Mouse (Mus musculus) MEL (cell line): ENCODE data around the gene Gm20708. TPM values are rescaled to one million over a fixed set of nuclear protein-coding genes. Genes with fewer than 3 reads are reported as not detected.

Experiments
- DNase-seq: peaks from one replicate; pipeline ENCODE4 v3.0.0; 2011; ENCODE audit warnings: low read depth, low spot score
- H3K27ac ChIP-seq: 2 replicates; pipeline ENCODE4 v1.5.1; 2012; ENCODE audit warnings: low read depth, mild to moderate bottlenecking, control low read depth, low read length, moderate library complexity; ENCODE audit not compliant: control insufficient read depth
- H3K27me3 ChIP-seq, 2 experiments: fragments of 150-350 bp in 1 of 2; sonication (generic) in 1 of 2; 2 replicates each; pipeline ENCODE4 v1.6.1; 2012; ENCODE audit warnings: low read length in 2 of 2, mild to moderate bottlenecking in 2 of 2, improper control_type of control experiment in 1 of 2, moderate library complexity in 1 of 2; ENCODE audit not compliant: insufficient read depth in 2 of 2, control insufficient read depth in 1 of 2
- H3K36me3 ChIP-seq, 2 experiments: 2 replicates each; pipeline ENCODE4 v1.6.1; 2012 to 2014; ENCODE audit warnings: low read length in 2 of 2, improper control_type of control experiment in 1 of 2, inconsistent platforms in 1 of 2, mild to moderate bottlenecking in 1 of 2; ENCODE audit not compliant: insufficient read depth in 2 of 2, control insufficient read depth in 1 of 2
- H3K4me1 ChIP-seq, 2 experiments: fragments of 150-350 bp in 1 of 2; sonication (generic) in 1 of 2; 2 replicates each; pipeline ENCODE4 v1.6.1; 2012; ENCODE audit warnings: low read length in 2 of 2, improper control_type of control experiment in 1 of 2, mild to moderate bottlenecking in 1 of 2; ENCODE audit not compliant: insufficient read depth in 2 of 2, control insufficient read depth in 1 of 2
- H3K4me3 ChIP-seq, 2 experiments: fragments of 150-350 bp in 1 of 2; sonication (generic) in 1 of 2; 2 replicates each; pipeline ENCODE4 v1.5.1; 2012; ENCODE audit warnings: low read depth in 2 of 2, low read length in 2 of 2, mild to moderate bottlenecking in 2 of 2, moderate library complexity in 2 of 2, control low read depth in 1 of 2, improper control_type of control experiment in 1 of 2; ENCODE audit not compliant: control insufficient read depth in 1 of 2, insufficient read depth in 1 of 2
- H3K79me2 ChIP-seq: 2 replicates; pipeline ENCODE4 v1.6.1; 2012; ENCODE audit warnings: mild to moderate bottlenecking, low read length, moderate library complexity; ENCODE audit not compliant: control insufficient read depth, poor library complexity, insufficient read depth
- H3K9ac ChIP-seq: 2 replicates; pipeline ENCODE4 v1.6.1; 2012; ENCODE audit warnings: low read depth, mild to moderate bottlenecking, control low read depth, low read length, moderate library complexity; ENCODE audit not compliant: control insufficient read depth, poor library complexity, severe bottlenecking
- H3K9me3 ChIP-seq: fragments of 150-350 bp; sonication (generic); replicated peaks from 2 replicates; pipeline ENCODE4 v1.6.1; 2012; ENCODE audit warnings: mild to moderate bottlenecking, low read length, improper control_type of control experiment, moderate library complexity; ENCODE audit not compliant: insufficient read depth
- BHLHE40 ChIP-seq: IDR thresholded peaks from 2 replicates; pipeline ENCODE4 v1.6.1; 2012; ENCODE audit warnings: low read depth, mild to moderate bottlenecking, inconsistent platforms, low read length, improper control_type of control experiment, borderline replicate concordance
- CHD2 ChIP-seq: IDR thresholded peaks from 2 replicates; pipeline ENCODE4 v1.6.1; 2011; ENCODE audit warnings: low read length, improper control_type of control experiment
- CTCF ChIP-seq, 3 experiments: IDR thresholded peaks in 2 of 3; conservative IDR thresholded peaks in 1 of 3; 2 replicates each; pipeline ENCODE4 v1.5.1; 2011 to 2012; ENCODE audit warnings: low read length in 3 of 3, low read depth in 2 of 3, mild to moderate bottlenecking in 2 of 3, improper control_type of control experiment in 1 of 3, inconsistent platforms in 1 of 3, mixed read lengths in 1 of 3, moderate library complexity in 1 of 3; ENCODE audit not compliant: control insufficient read depth in 1 of 3, insufficient read depth in 1 of 3, poor library complexity in 1 of 3, severe bottlenecking in 1 of 3
- E2F4 ChIP-seq: IDR thresholded peaks from 2 replicates; pipeline ENCODE4 v1.6.1; 2011; ENCODE audit warnings: low read depth, low read length, improper control_type of control experiment, borderline replicate concordance
- EP300 ChIP-seq, 2 experiments: IDR thresholded peaks; 2 replicates each; pipeline ENCODE4 v1.6.1; 2011; ENCODE audit warnings: improper control_type of control experiment in 2 of 2, low read length in 2 of 2, low read depth in 1 of 2, mild to moderate bottlenecking in 1 of 2
- ETS1 ChIP-seq: IDR thresholded peaks from 2 replicates; pipeline ENCODE4 v1.6.1; 2012; ENCODE audit warnings: low read depth, mild to moderate bottlenecking, inconsistent platforms, low read length, improper control_type of control experiment, moderate library complexity
- GABPA ChIP-seq: IDR thresholded peaks from 2 replicates; pipeline ENCODE4 v1.6.1; 2012; ENCODE audit warnings: low read depth, mild to moderate bottlenecking, inconsistent platforms, low read length, improper control_type of control experiment, moderate library complexity
- GATA1 ChIP-seq: IDR thresholded peaks from 2 replicates; pipeline ENCODE4 v1.6.1; 2011; ENCODE audit warnings: low read depth, low read length, improper control_type of control experiment
- HCFC1 ChIP-seq: IDR thresholded peaks from 2 replicates; pipeline ENCODE4 v1.6.1; 2012; ENCODE audit warnings: low read depth, mild to moderate bottlenecking, inconsistent platforms, low read length, improper control_type of control experiment, moderate library complexity
- JUND ChIP-seq: IDR thresholded peaks from 2 replicates; pipeline ENCODE4 v1.6.1; 2011; ENCODE audit warnings: low read depth, mild to moderate bottlenecking, improper control_type of control experiment, low read length
- KAT2A ChIP-seq: conservative IDR thresholded peaks from 2 replicates; pipeline ENCODE4 v1.6.1; 2012; ENCODE audit warnings: low read depth, low read length, improper control_type of control experiment, inconsistent platforms
- MAFK ChIP-seq: IDR thresholded peaks from 2 replicates; pipeline ENCODE4 v1.6.1; 2011; ENCODE audit warnings: low read depth, mild to moderate bottlenecking, low read length, improper control_type of control experiment, borderline replicate concordance
- MAX ChIP-seq: IDR thresholded peaks from 2 replicates; pipeline ENCODE4 v1.6.1; 2011; ENCODE audit warnings: low read length, improper control_type of control experiment
- MAZ ChIP-seq: IDR thresholded peaks from 2 replicates; pipeline ENCODE4 v1.6.1; 2012; ENCODE audit warnings: low read depth, mild to moderate bottlenecking, inconsistent platforms, low read length, improper control_type of control experiment
- MEF2A ChIP-seq: IDR thresholded peaks from 2 replicates; pipeline ENCODE4 v1.6.1; 2014; ENCODE audit warnings: low read depth, mild to moderate bottlenecking, inconsistent platforms, low read length, improper control_type of control experiment; ENCODE audit not compliant: poor library complexity, insufficient replicate concordance, severe bottlenecking; ENCODE audit errors: extremely low read depth
- MXI1 ChIP-seq: IDR thresholded peaks from 2 replicates; pipeline ENCODE4 v1.6.1; 2011; ENCODE audit warnings: mild to moderate bottlenecking, low read depth, low read length, improper control_type of control experiment
- MYB ChIP-seq: IDR thresholded peaks from 2 replicates; pipeline ENCODE4 v1.6.1; 2011; ENCODE audit warnings: mild to moderate bottlenecking, low read depth, low read length, improper control_type of control experiment
- MYC ChIP-seq: IDR thresholded peaks from 2 replicates; pipeline ENCODE4 v1.6.1; 2011; ENCODE audit warnings: low read depth, mild to moderate bottlenecking, low read length, improper control_type of control experiment, moderate library complexity
- NELFE ChIP-seq: IDR thresholded peaks from 2 replicates; pipeline ENCODE4 v1.6.1; 2011; ENCODE audit warnings: low read depth, low read length, improper control_type of control experiment
- NRF1 ChIP-seq: IDR thresholded peaks from 2 replicates; pipeline ENCODE4 v1.6.1; 2014; ENCODE audit warnings: low read depth, mild to moderate bottlenecking, inconsistent platforms, low read length, improper control_type of control experiment, moderate library complexity; ENCODE audit not compliant: poor library complexity, insufficient read depth, severe bottlenecking
- POLR2A ChIP-seq, 2 experiments: IDR thresholded peaks; 2 replicates each; pipeline ENCODE4 v1.6.1; 2011 to 2012; ENCODE audit warnings: low read length in 2 of 2, mild to moderate bottlenecking in 2 of 2, control low read depth in 1 of 2, improper control_type of control experiment in 1 of 2, low read depth in 1 of 2, moderate library complexity in 1 of 2; ENCODE audit not compliant: control insufficient read depth in 1 of 2, insufficient read depth in 1 of 2, poor library complexity in 1 of 2
- POLR2AphosphoS2 ChIP-seq: IDR thresholded peaks from 2 replicates; pipeline ENCODE4 v1.6.1; 2011; ENCODE audit warnings: low read length, improper control_type of control experiment
- POLR2AphosphoS5 ChIP-seq: IDR thresholded peaks from 2 replicates; pipeline ENCODE4 v1.6.1; 2012; ENCODE audit warnings: low read depth, borderline replicate concordance, mild to moderate bottlenecking, inconsistent platforms, low read length, moderate library complexity, mixed read lengths
- RAD21 ChIP-seq: IDR thresholded peaks from 2 replicates; pipeline ENCODE4 v1.6.1; 2011; ENCODE audit warnings: mild to moderate bottlenecking, low read depth, low read length, improper control_type of control experiment
- RCOR1 ChIP-seq: IDR thresholded peaks from 2 replicates; pipeline ENCODE4 v1.6.1; 2012; ENCODE audit warnings: low read depth, mild to moderate bottlenecking, inconsistent platforms, low read length, improper control_type of control experiment
- SIN3A ChIP-seq: IDR thresholded peaks from 2 replicates; pipeline ENCODE4 v1.6.1; 2012; ENCODE audit warnings: low read length, improper control_type of control experiment, inconsistent platforms
- SMC3 ChIP-seq: IDR thresholded peaks from 2 replicates; pipeline ENCODE4 v1.6.1; 2011; ENCODE audit warnings: low read depth, low read length, improper control_type of control experiment
- TAL1 ChIP-seq: IDR thresholded peaks from 2 replicates; pipeline ENCODE4 v1.6.1; 2012; ENCODE audit warnings: mild to moderate bottlenecking, inconsistent platforms, low read length, moderate library complexity, mixed read lengths
- TBP ChIP-seq: IDR thresholded peaks from 2 replicates; pipeline ENCODE4 v1.8.0; 2011; ENCODE audit warnings: low read depth, low read length, improper control_type of control experiment
- TCF12 ChIP-seq: IDR thresholded peaks from 2 replicates; pipeline ENCODE4 v1.6.1; 2014; ENCODE audit warnings: low read depth, mild to moderate bottlenecking, inconsistent platforms, low read length, improper control_type of control experiment, moderate library complexity
- UBTF ChIP-seq: IDR thresholded peaks from 2 replicates; pipeline ENCODE4 v1.6.1; 2012; ENCODE audit warnings: low read depth, mild to moderate bottlenecking, inconsistent platforms, low read length, improper control_type of control experiment, moderate library complexity, borderline replicate concordance; ENCODE audit not compliant: insufficient read depth
- USF1 ChIP-seq: IDR thresholded peaks from 2 replicates; pipeline ENCODE4 v1.6.1; 2014; ENCODE audit warnings: low read depth, mild to moderate bottlenecking, inconsistent platforms, low read length, improper control_type of control experiment, moderate library complexity
- USF2 ChIP-seq, 2 experiments: IDR thresholded peaks; 2 replicates each; pipeline ENCODE4 v1.6.1; 2011 to 2012; ENCODE audit warnings: improper control_type of control experiment in 2 of 2, low read length in 2 of 2, borderline replicate concordance in 1 of 2, inconsistent platforms in 1 of 2, low read depth in 1 of 2, mild to moderate bottlenecking in 1 of 2; ENCODE audit not compliant: insufficient read depth in 1 of 2
- ZC3H11A ChIP-seq: IDR thresholded peaks from 2 replicates; pipeline ENCODE4 v1.6.1; 2012; ENCODE audit warnings: low read depth, mild to moderate bottlenecking, inconsistent platforms, low read length, improper control_type of control experiment
- ZKSCAN1 ChIP-seq: IDR thresholded peaks from 2 replicates; pipeline ENCODE4 v1.6.1; 2012; ENCODE audit warnings: low read depth, mild to moderate bottlenecking, inconsistent platforms, low read length, improper control_type of control experiment, moderate library complexity
- ZMIZ1 ChIP-seq: IDR thresholded peaks from 2 replicates; pipeline ENCODE4 v1.6.1; 2012; ENCODE audit warnings: low read depth, mild to moderate bottlenecking, inconsistent platforms, low read length, improper control_type of control experiment, moderate library complexity
- ZNF384 ChIP-seq: IDR thresholded peaks from 2 replicates; pipeline ENCODE4 v1.6.1; 2012; ENCODE audit warnings: low read depth, mild to moderate bottlenecking, inconsistent platforms, low read length, improper control_type of control experiment
- polyA plus RNA-seq, 2 experiments: library from polyadenylated mRNA; stranded (reverse) in 1 of 2; unstranded in 1 of 2; fragments of >175 nt in 1 of 2; fragments of >200 nt in 1 of 2; gene quantifications; 2 replicates each; pipeline versions ENCODE4 v1.2.1 to v1.2.4; 2012; ENCODE audit warnings: low replicate concordance in 2 of 2, low read depth in 1 of 2; ENCODE audit not compliant: insufficient read length in 2 of 2, insufficient read depth in 1 of 2, missing spikeins in 1 of 2
- total RNA-seq: library from RNA; depleted of rRNA; stranded (reverse); fragments of 300-350 nt; gene quantifications from 2 replicates; pipeline ENCODE4 v1.2.3, GENCODE M21; 2012

Gene Gm20708
- total and polyA plus RNA-seq, 3 experiments = 0.70 to 0.85 TPM; not detected in 1

DNA sequence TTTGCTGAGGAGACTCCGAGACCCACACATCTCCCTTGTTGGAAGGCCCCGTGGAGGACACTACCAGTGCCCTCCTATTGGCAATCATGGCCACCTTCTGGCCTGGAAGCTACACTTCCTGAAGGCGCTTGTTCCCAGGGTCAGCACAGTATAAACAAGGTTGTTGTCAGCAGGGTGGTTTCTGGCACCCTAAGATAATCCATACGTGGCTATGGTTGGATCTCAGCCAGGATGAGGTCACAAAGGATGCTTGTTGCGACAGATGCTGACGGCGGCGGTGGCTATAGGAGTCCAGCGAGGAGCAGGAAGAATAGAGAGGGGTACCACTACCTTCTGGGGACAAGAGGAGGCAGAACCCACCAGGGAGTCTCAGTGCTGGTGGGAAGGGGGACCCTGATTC, 20.9 kb downstream of the Gm20708 start:
- H3K79me2 ChIP-seq = peaks cover 2% of the 10 kb centered on the region; the same call in 1 of the 2 replicates
- DNase-seq = peak; percentile 85
- peak overlapping the region; percentile 52 for H3K27ac ChIP-seq
- H3K4me1 ChIP-seq = peaks cover 19 to 59% of the 10 kb centered on the region in 2 experiments
- H3K4me3 ChIP-seq = no peak overlapping the region
- peaks cover 0 to 34% of the 10 kb centered on the region in 2 experiments; a peak in 2 of 4 replicates for H3K36me3 ChIP-seq
- no peak overlapping the region for H3K9ac ChIP-seq
- no peaks in the 10 kb centered on the region for H3K9me3 ChIP-seq
- no peaks in the 10 kb centered on the region for H3K27me3 ChIP-seq
- no peak for TF ChIP-seq E2F4
- TF ChIP-seq MAFK = peak; percentile 48; the same call in 1 of the 2 replicates
- TF ChIP-seq JUND = no peak
- TF ChIP-seq MYC = 0 out of 2 replicates have a peak, but pooled peaks have one; percentile 44
- TF ChIP-seq POLR2A (IDR thresholded peaks at IDR 0.05; ENCODE audit: control insufficient read depth in 1 of 2, insufficient read depth in 1 of 2, low read depth in 1 of 2, low read length in 2 of 2, poor library complexity in 1 of 2) = no peak
- peak; percentile 85 for TF ChIP-seq TCF12
- no peak for TF ChIP-seq USF1
- TF ChIP-seq RAD21 = no peak
- TF ChIP-seq TBP = no peak
- TF ChIP-seq BHLHE40 = peak; percentile 39; the same call in 1 of the 2 replicates
- TF ChIP-seq POLR2AphosphoS2 = 0 out of 2 replicates have a peak, but pooled peaks have one; percentile 32
- peak; percentile 67 for TF ChIP-seq RCOR1
- peak; percentile 95 for TF ChIP-seq ETS1
- TF ChIP-seq CHD2 = no peak
- no peak for TF ChIP-seq ZKSCAN1
- no peak for TF ChIP-seq ZNF384
- TF ChIP-seq UBTF = no peak
- TF ChIP-seq MXI1 = peak; percentile 41; the same call in 1 of the 2 replicates
- peak; percentile 32; the same call in 1 of the 2 replicates for TF ChIP-seq KAT2A
- no peak for TF ChIP-seq GABPA
- 0 out of 2 replicates have a peak, but pooled peaks have one; percentile 17 for TF ChIP-seq MYB
- TF ChIP-seq MAZ = 0 out of 2 replicates have a peak, but pooled peaks have one; percentile 47
- 0 out of 2 replicates have a peak, but pooled peaks have one; percentile 22 for TF ChIP-seq NELFE
- TF ChIP-seq MEF2A = no peak
- TF ChIP-seq TAL1 = peak; percentile 90
- TF ChIP-seq HCFC1 = peak; percentile 56; the same call in 1 of the 2 replicates
- TF ChIP-seq EP300 (IDR thresholded peaks at IDR 0.05; ENCODE audit: low read depth in 1 of 2, low read length in 2 of 2) = peak; percentile 78 to 82
- peak; percentile 42; the same call in 1 of the 2 replicates for TF ChIP-seq GATA1
- no peak for TF ChIP-seq NRF1
- no peak for TF ChIP-seq USF2 (IDR thresholded peaks at IDR 0.05; ENCODE audit: borderline replicate concordance in 1 of 2, insufficient read depth in 1 of 2, low read depth in 1 of 2, low read length in 2 of 2)
- TF ChIP-seq MAX = no peak
- TF ChIP-seq SIN3A = peak; percentile 79
- no peak for TF ChIP-seq CTCF (IDR thresholded peaks at IDR 0.05 in 2 of 3, conservative IDR thresholded peaks at IDR 0.05 in 1 of 3; ENCODE audit: control insufficient read depth in 1 of 3, insufficient read depth in 1 of 3, low read depth in 2 of 3, low read length in 3 of 3, poor library complexity in 1 of 3, severe bottlenecking in 1 of 3)
- TF ChIP-seq ZMIZ1 = no peak
- no peak for TF ChIP-seq ZC3H11A
- TF ChIP-seq SMC3 = no peak
- TF ChIP-seq POLR2AphosphoS5 = no peak
